Mouse (Mus musculus) neutrophil, adult 83 days (primary cell): ENCODE measurements around the gene Gm29106. TPM values are rescaled to one million over a fixed set of nuclear protein-coding genes. Genes with fewer than 3 reads are reported as not detected.

Experiments used
- total RNA-seq, 2 experiments: library from RNA; stranded (reverse); gene quantifications; one replicate each; pipeline ENCODE4 v1.2.4; 2023

Gm29106 gene
- total RNA-seq: not detected

DNA sequence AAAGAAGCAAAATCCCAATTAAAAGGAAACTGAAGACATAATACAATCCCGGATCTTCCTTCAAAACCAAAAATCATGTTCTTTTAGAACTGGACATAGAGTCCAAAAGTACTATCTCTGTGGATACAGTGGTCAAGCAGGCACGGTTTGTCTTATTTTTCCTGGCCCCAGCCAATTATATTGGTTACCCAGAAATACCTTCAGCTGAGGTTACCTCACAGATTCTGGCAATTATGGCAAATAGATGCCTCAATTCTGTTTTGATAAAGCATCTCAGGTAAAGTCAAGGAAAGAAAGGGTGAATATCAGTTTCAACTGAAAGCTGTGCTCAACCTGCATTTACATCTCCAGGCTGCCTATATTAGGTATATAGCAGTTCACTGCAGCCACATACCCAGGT is at the start of gene Gm29106:
Gm29106 (plus strand) TSS at position 301 of the 400 bp plus-strand sequence.

Other genes starting within 250 kb of the Gm29106 start
- gene Gm28168, start 248.5 kb upstream of the Gm29106 start, total RNA-seq: not detected
- not detected for gene Gm7145, start 210.6 kb upstream of the Gm29106 start, total RNA-seq
- gene Tsn, start 135.2 kb downstream of the Gm29106 start, total RNA-seq: 10 to 100 TPM; 41.6 to 47.1 TPM
- gene Nifk, start 145.3 kb downstream of the Gm29106 start, total RNA-seq: 10 to 100 TPM; 14.6 to 17.5 TPM
- 100 to 1,000 TPM in 1 of 2 experiments, 10 to 100 TPM in 1; 90.3 to 101 TPM for gene Clasp1, start 212.5 kb downstream of the Gm29106 start, total RNA-seq